Mouse (Mus musculus) lung, postnatal 36 days (tissue): ENCODE measurements at regions not wholly inside any gene's neighbourhood (a gene's known extent, or its start where the extent isn't known, plus 50 kb on each side); places are given as distances from the start of the nearest gene placed in this dataset.

Experiments used
- DNase-seq: peaks from one replicate; pipeline ENCODE4 v3.0.0; 2022; ENCODE audit warnings: mixed read lengths

DNA sequence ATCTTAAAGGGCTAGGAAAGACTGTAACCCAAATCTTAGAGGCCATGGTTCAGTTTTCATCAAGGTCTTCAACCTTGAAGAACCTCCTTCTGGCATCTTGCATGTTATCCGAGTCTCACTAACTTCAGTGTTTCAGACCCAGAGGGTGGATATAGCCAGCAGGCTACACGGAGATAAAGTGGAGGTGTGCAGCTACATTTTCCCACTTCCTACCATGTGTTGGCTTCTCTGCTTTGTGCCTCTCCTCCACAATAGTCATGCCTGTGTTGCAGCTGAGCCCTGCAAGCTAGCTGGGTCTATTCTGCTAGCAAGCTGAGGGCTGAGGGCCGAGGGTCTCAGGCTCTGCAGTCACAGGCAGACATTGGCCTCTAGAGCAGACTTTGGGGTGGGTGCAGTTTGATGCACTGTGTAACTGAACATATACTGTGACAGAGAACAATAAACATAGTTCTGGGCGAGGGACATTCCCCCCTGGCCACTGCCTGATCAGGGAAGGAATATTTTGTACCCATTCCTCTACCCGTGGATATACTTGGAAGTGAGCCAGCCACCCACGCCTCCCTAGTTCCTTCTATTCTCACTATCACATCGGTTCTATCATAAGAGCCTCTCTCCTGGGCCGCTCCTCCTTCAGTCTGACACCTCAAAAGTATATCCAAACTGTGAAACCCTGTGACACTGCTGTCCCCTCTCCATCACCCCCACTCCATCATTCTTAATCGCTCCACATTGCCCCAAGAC lies 152.6 kb upstream of the Mycn start:
- no peak for DNase-seq

DNA sequence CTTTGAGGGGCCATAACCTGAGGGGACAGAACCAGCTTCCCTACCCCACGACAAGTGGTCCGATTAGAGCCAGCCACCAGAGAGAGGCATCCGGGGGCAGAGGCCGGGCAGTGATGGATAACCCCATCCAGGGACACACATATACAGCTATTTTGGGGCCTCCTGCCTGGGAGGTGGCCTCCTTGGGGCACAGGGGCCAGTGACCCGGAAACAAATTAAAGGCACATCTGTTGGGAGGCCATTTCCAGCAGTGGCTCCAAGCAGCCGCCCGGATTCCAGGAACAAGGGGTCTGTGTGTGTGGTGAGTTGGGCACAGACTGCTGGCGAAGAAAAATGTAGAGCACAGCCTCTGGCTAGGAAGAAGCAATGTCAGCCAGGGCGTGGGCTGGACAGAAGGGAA lies 144.2 kb upstream of the Mycn start:
- no peak for DNase-seq

DNA sequence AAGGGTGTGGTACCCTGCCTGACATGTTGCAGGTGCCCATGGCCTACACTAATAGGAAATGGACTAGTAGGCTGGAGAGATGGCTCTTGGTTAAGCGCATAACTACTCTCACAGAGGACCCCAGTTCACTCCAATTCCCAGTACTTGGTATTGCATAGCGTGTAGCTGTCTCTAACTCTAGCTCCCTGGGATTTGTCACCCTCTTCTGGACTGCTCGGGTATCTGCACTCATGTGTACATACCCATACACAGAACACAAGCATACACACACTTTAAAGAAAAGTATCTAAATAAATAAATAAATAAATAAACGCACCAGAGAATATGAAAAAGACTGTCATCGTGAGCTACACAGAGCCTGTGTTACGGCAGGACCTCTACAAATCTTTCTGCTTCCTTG lies 143.8 kb upstream of the Mycn start:
- DNase-seq: no peak

DNA sequence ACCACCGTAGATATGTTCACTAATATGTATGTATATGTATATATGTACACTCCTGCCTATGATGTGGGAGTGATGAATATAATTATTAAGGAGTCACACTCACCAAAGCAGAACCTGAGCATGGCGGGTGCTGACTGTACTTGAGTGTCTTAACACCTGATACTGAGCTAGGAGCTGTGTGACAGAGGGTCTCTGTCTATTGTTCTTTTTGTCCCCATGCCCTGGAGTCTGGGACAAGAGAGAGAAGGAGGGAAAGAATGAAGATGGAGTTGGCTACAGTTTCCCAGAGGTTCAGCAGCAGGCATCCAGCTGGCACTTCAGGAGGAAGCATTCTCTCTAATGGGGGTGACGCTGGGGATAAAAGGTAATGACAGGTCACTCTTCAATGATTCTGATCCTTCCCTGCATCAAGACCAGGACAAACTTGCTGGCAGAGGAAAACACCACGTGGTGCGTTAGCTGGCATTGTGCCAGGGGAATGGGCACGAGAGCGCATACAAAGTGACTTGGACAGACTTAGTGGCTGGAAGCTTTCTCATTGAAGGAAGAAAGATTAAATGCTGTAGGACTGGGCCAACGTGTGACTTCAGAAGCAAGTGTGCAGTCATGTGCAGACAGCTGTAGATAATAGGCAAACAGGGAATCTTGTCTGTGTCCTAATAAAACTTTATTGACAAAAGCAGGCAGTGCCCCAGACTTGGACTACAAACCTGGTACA lies 141.8 kb upstream of the Mycn start:
- no peak for DNase-seq

DNA sequence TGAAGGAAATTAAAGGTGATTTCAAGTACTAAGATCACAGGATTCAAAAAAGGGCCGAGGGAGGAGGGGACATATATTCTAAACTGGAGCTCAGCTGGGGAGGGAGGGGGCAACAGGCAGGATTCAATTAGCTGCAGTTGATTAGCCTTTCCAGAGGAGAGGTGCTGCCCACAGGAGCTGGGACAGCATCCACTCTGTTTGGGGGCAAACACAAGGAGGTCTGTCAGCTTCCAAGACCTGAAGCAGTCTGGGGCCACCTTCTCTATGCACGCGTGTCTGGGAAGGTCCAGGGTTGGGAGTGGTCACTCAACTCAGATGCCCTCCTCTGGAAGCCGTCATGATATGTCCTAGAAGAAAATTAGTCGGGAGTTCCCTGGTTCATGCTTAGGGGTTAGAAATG lies 139.1 kb upstream of the Mycn start:
- DNase-seq: no peak

DNA sequence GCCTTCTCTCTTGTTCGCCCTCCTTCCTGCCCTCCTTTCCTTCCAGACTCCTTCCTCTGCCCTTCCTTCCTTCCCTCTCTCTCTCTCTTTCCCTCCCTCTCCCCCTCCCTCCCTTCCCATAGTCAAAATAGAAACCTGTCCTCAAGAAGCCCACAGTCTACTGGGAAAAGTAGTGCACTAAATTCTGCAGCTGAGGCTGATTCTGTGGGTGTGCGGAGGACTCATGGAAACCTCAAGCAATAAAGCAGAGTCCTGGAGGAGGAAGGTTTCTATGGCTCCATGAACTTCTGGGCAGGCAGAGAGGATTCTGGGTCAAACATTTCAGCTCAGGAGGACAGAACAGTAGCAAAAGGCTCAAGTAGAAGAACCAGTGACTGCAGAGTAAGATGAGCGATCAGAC lies 138.1 kb upstream of the Mycn start:
- DNase-seq: no peak

DNA sequence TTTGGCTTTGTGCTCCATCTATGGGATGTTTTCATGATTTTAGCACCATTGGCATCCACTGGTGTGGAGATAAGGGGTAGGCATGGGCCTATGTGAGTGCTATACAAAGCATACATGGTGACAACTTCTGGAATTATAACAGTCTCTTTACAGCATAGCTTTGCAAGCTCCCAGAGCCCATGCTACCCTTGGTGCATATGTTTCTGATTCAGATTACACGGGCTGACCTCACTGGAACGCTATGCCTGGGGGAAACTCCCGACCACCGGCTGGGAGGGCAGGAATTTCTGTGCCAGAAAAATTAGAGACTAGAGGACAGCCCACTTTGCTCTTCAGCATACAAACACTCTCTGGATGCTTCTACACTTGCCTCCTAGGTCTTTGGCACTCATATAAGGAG lies 136.0 kb upstream of the Mycn start:
- DNase-seq: no peak

DNA sequence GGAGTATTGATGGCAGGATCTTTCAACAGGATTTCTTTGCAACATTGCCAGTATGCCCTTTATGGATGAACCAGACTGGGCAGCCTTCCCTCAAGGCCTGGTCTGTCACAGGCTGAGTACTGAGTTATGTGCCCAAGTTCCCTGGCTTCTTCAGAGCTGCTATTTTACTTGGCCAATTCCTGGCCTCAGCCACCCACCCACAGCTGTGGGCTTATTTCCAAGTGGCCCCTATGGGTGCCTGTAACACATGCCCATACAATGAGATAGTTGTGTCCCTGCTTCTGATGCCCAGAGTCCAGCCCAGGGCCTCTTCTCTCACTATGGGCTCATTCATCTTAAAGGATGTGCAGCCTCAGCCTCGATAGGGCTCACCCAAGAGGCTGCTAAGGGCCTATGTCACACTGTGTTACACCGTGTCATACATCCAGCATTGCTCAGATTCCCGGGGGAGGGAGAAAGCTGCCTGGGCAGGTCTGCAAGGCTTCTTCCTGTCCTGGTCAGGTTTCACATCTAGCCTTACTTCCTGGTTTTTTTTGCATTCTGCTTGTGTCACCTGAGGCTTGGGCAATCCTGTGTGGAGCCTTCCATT lies 135.1 kb upstream of the Mycn start:
- no peak for DNase-seq

DNA sequence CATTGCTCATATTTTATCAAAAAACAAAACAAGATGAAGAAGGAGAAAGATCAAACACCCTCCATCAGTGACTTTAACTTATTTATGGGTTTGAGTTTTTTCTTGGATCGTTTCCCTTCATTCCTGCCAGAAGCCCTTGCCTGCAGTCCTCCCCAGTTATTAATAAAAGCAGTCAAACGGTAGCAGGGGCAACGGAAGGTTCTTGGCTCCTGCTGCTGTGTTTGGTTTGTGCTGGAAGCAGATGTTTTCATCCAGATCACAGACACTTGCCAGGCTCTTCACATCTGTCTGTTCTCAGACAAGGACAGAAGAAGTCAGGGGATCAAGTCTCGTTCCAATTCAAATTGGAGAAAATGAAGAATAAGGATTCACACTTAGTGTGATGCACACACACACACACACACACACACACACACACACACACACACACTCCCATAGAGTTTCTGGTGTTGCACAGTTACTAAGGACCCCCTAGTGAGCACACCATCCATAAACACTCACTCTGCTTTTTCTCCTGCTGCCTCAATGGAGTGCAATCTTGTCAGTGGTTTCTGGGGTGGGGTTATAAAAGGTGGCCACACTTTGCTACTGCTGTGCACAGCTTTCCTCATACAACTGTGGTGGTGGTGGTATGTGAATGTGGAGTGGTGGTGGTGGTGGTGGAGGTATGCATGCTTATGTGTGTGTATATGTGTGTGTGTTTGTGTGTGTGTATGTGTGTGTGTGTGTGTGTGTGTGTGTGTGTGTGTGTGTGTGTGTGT lies 131.6 kb upstream of the Mycn start:
- DNase-seq: no peak

DNA sequence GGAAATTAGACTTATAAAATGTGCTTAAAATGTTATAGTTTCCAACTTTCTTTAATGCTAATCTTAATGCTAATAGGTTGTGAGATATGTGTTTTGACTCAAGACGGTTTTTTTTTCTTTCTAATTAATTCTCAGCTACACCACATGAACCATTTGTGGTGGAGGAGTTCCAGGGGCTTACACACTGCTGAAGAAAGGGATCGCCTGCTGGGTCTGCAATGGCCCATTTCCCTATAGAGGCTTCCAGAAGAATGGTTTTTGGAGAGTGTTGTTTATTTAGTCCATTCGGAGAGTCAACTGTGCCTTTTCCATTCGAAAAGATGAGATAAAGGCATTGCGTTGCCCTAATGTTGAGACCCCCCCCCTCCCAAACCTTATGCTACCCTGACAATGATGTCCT lies 125.6 kb upstream of the Mycn start:
- DNase-seq: no peak

DNA sequence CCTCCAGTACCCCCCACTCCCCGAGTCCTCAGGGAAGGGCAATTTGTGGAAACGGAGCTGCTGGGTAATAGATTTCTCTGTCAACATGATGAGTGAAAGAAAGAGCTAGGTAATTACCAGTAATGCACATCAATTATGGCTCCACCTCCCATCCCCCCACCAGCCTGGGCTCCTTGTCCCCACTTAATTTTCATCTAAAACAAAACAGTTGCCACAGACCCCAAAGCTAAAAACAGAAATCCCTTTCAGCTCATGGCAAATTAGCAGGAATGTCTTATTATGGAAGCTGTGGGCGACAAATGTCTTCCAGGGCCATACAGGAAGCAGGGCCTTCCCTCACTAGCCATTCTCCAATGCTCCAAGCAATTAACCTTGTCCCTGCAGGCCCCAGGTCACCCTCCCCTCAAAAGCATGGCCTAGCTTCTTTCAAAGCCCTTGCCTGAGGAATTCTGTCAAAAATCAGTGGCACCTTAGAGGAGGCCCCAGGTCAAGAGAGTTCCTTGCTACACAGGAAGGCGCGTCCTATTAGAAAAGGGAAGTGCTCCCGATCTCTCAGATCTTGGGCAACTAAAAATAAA lies 125.0 kb upstream of the Mycn start:
- no peak for DNase-seq

DNA sequence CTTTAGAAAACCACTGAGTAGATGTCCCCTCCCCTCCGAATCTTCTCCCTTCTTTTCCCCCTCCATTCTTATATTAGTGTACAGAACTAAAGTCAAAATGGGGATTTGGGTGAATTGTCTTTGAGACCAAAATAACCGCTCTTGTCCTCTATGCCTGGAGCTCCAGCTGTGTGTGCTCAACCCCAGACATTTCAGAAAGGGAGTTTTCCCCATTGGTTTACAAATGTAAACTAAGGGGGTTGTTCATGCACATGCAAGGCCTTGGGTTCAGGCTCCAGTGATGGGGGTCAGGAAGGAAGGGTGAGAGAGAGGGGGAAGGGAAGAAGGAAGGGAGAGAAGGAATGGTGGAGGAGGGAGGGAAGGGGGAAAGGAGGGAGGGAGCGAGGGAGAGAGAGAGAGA lies 117.8 kb upstream of the Mycn start:
- DNase-seq: no peak

DNA sequence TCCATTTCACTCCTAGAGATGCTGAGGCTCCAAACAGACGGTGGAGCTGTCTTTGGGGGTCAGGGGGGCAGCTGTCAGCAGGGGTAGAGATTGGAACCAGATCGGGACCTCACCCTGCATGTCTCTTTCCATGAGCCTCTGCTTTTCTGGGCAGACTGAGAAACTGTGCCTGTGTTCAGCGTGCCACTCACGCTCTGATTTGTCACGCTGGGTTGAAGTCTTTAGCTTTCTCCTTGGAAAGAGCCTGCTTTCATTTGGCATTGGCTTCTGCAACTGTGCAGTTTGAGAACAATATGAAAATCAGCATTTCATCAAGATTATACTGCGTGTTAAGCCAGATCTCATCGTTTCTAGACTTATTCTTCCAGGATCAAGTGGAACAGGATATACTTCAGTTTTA lies 114.5 kb upstream of the Mycn start:
- DNase-seq: no peak

DNA sequence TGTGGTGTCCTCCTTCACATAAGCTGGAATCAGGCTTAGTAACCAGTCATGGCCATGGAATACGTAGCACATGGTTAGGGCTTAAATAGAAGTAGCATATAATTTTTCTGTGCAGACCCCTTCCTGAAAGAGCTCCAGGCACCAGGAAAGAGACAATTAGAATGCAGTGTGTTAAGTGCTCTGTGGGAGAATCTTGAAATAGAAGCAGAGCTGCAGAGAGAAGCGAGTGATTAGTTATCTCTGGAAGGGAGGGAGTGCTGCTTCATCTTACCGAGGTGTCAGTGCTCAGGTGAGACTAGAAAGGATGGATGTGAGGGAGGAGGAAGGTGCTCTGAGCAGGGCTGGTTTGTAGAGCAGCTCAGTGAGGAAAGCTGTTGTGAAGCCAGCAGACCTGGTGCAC lies 112.9 kb upstream of the Mycn start:
- no peak for DNase-seq

DNA sequence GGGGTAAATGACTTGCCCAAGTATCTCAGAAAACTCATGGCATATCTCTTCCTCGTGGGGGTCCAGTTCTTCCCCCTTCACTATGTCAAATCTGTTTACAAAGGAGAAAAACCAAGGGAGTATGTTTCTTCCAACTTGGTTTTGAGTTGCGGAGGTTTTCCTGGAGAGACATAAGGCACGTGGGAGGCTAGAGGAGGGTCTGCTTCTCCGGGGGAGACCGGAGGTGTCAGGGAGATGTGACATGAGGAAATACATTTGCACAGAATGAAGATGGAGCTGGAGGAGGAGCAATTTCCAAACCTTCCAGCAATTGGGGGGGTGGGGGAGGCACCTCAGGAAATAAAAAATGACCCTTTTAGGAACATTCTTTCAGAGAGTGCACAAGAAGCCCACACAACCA lies 112.0 kb upstream of the Mycn start:
- DNase-seq: no peak

DNA sequence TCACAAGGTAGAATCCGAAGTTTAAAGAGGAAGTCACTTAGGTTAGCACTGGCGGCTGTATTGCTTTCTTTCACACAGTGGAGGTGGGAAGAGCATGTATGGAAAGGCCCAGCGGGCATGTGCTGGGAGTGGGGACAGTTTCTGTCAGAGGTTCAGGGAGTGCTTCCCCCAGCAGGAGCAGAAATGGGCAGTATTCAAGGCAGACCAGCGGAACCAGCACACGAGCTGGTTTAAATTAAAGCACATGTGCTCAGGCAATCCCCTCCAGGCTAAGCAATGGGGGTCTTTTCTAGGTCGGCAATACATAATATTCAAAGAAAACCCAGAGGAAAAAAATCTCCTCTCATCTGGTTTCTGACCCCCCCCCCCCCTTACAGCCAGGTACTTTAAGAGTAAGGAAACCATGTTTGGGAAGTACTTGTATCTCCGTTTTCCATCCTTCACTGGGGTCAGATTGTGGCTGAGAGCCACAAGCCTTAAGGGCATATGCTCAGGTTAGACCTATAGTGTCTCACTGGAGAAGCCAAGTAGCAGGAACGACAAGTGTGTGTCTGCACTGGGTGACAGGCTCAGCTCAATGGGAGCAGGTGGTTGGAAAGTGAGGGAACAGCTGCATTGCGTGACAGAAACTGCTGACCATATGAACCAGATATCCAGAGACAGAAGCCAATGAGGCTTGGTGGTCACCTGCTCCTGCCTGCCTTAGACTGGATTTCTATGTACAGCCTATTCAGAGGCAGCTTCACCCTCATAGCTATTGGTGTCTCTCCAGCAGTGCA lies 111.3 kb upstream of the Mycn start:
- DNase-seq: no peak

DNA sequence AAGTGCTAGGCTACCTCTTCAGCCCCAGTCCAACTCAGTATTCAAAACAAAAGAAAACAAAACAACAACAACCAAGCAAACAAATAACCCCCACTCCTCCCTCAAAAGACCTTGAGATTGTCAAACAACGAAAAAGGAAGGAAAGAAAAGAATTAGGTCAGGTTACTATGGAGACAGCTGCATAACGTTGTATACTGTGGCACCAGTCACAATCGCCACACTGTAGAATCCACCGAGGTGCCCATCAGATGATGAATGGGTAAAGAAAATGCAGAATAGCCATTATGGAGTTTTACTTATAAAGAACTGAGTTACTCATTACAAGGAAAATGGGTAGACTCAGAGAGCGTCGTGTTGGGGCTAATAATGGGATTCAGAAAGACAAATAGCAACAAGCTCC lies 110.5 kb upstream of the Mycn start:
- DNase-seq: no peak

DNA sequence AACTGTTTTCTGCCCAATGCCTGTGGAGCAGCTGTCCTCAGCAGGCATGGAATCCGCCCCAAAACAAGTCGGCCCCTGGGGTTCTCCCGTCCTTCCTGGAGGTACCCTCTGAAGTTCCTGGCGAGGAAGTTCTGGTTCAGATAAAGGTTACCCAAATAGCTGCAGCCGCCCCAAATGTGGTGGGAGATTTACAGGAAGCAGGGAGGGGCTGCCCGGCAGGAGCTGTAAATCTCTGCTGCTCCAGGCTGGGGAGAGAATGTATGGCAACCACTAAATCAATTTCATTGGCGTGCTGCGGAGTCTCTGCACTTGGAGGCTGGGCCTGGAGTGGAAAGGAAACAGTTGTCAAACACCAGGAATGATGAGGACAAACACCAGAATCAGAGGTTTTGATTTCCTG lies 107.9 kb upstream of the Mycn start:
- DNase-seq: no peak

DNA sequence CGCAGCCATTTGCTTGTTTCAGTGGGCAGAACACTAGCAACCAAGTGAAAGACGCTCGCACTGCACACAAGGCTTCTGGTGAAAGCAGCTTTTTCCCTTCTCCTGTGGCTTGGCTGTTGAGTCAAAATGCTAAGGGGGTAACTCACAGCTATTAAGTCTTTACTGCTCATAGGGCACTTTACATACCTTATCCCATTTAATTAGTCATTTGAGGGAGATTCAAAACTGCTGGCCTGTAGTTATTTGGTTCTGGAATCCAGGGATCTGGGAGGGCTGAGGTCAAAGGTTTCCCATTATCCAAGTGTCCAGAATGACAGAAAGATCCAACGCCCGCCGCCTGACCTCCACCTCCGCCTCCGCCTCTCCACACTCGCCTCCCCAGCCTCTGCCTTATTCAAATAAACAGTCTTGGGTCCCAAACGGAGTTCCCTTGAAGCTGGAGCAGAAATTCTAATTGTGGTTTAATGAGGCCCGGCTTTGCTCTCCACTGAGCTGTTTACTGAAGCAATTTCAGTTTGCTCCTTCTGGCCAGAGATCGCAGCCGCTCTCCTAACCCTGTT lies 106.5 kb upstream of the Mycn start:
- peak; percentile 11 for DNase-seq

DNA sequence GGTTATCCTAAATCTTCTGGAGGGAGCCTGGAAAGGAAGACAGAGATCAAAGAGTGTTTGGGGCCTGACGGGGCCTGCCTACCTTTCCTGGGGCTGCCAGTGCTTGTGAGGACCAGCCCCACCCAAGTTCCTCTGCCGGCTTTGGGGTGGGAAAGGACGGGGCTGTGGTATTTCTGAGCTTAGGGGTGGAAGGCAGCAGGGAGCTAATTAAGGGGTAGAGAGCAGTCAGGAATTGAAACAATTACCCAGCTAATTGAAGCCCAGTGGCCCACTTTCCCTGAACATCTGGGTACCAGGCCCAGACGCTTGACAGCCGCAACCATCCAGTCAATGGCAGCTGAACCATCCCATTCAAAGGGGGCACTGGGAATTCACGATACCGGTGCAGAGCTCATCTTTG lies 101.2 kb upstream of the Mycn start:
- DNase-seq: no peak

DNA sequence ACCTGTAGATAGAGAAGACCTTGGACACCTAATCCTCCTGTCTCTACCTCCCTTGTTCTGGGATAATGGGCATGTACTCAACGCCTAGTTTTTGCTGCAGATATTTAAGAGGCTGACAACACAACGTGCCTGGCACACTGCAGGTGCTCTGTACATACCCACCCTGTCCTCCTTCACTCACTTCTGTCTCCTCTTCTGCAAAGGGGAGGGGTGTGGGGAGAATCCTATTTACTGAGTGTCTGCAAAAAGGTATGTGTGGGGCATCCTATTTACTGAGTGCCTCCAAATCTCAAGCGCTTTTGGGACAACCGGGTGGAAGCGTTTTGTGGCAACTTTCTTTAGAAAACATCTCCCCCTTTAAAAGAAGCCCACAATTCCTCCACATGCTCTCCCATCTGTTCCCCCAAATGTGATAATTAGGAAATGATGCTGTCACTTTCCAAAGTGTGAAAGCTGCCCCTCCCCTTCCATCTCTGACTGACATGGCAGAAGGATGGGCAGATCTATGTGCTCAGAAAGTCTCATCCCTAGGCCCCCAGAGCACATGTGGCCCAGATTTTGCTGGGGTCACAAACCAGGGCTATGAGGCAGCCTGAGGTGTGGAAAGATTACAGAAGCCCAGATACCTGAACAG lies 93.5 kb upstream of the Mycn start:
- DNase-seq: no peak

DNA sequence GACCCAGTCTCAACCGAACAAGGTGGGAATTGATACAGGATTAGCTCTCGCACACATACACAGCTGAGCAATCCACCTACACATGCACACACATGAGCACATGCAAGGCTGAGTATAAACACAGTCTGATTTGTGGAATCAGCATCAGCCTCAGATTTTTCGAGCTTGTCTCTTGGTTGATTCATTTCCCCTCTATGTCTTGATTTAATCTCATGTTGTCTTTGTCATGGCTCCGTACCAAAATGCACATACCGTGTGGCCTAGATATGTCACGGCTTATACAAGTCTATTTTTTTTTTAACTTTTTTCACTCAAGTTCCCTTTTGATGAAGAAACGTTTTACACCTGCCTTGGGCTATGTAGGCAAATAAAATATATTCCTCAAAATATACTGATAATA lies 88.6 kb upstream of the Mycn start:
- DNase-seq: no peak
